Mouse (Mus musculus) forebrain, postnatal 0 days (tissue): ENCODE data around the gene Dgki. TPM values are rescaled to one million over a fixed set of nuclear protein-coding genes. Genes with fewer than 3 reads are reported as not detected.

Experiments used
- ATAC-seq: fragments of 200-750 bp; cut with Nextera tagmentation; 2 replicates; pipeline ENCODE4 v1.8.0; 2017; ENCODE audit warnings: mild to moderate bottlenecking, moderate library complexity
- DNase-seq: peaks from one replicate; pipeline ENCODE4 v3.0.0-alpha.2; 2015
- H3K27ac ChIP-seq: fragments of 300-500 bp; sonication (generic); 2 replicates; pipeline ENCODE4 v1.5.1; 2014; ENCODE audit warnings: low read depth, mild to moderate bottlenecking, antibody characterized with exemption, low read length, moderate library complexity, mixed read lengths
- H3K27me3 ChIP-seq: fragments of 300-500 bp; sonication (generic); 2 replicates; pipeline ENCODE4 v1.6.1; 2014; ENCODE audit warnings: mild to moderate bottlenecking, low read length, mixed read lengths; ENCODE audit not compliant: insufficient read depth
- H3K36me3 ChIP-seq: fragments of 300-500 bp; sonication (generic); 2 replicates; pipeline ENCODE4 v1.6.1; 2014; ENCODE audit warnings: mild to moderate bottlenecking, moderate library complexity; ENCODE audit not compliant: insufficient read depth
- H3K4me1 ChIP-seq: fragments of 300-500 bp; sonication (generic); 2 replicates; pipeline ENCODE4 v1.6.1; 2014; ENCODE audit warnings: antibody characterized with exemption; ENCODE audit not compliant: insufficient read depth
- H3K4me2 ChIP-seq: fragments of 300-500 bp; sonication (generic); 2 replicates; pipeline ENCODE4 v1.6.1; 2014; ENCODE audit warnings: low read depth, mild to moderate bottlenecking, moderate library complexity
- H3K4me3 ChIP-seq: fragments of 300-500 bp; sonication (generic); 2 replicates; pipeline ENCODE4 v1.5.1; 2014; ENCODE audit warnings: low read depth, low read length, mixed read lengths
- H3K9ac ChIP-seq: fragments of 300-500 bp; sonication (generic); 2 replicates; pipeline ENCODE4 v1.6.1; 2014; ENCODE audit warnings: mild to moderate bottlenecking
- H3K9me3 ChIP-seq: fragments of 300-500 bp; sonication (generic); 2 replicates; pipeline ENCODE4 v1.6.1; 2016; ENCODE audit warnings: low read length
- CTCF ChIP-seq: sonication (generic); IDR thresholded peaks from 2 replicates; pipeline ENCODE4 v1.5.1; 2016; ENCODE audit warnings: antibody characterized with exemption, control low read depth, low read depth
- WGBS: fragments of 180-500 bp; shearing (Covaris S2); extraction: QIAGEN DNeasy Blood & Tissue Kit; methylation state at CpG from one replicate; pipeline ENCODE4 v1.1.7; 2014; 5-methylcytosine and 5-hydroxymethylcytosine counted together
- polyA plus RNA-seq: library from polyadenylated mRNA; unstranded; fragments of >200 nt; fragmentation: Nextera tagmentation; extraction: Ambion mirVana; gene quantifications from 2 replicates; pipeline ENCODE4 v1.2.1, GENCODE M21; 2015
- total RNA-seq: library from RNA; depleted of rRNA; stranded (reverse); fragments of >200 nt; gene quantifications from 2 replicates; pipeline ENCODE4 v1.2.3, GENCODE M21; 2014

Dgki gene
- total and polyA plus RNA-seq, 2 experiments from 2014 or later = 5.5 to 34.0 TPM

DNA sequence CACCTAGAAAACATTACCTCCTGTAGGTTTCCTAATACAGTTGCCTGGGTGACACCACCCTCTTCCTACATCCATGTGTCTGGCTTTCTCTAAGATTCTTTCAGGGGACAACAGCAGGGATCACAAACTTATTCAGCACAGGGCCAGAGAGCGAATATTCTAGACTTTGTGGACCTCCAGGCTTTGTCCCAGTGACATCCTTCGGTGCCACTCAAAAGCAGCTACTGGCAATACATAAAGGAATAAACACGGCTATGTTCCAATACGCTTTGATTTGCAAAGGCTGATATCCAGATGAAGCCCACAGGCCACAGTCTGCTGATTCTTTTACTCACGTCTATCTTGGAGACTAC is 57.2 kb downstream of the Dgki start:
- no peaks in the 10 kb centered on the region for H3K9me3 ChIP-seq
- no peak overlapping the region for H3K4me2 ChIP-seq
- peak overlapping the region; percentile 42; the same call in 1 of the 2 replicates for H3K27ac ChIP-seq
- peak; percentile 19 for DNase-seq
- peak; percentile 6; the same call in 1 of the 2 replicates for ATAC-seq
- peaks cover 18% of the 10 kb centered on the region for H3K4me1 ChIP-seq
- no peaks in the 10 kb centered on the region for H3K27me3 ChIP-seq
- H3K9ac ChIP-seq = no peak overlapping the region
- no peak for TF ChIP-seq CTCF
- no peaks in the 10 kb centered on the region for H3K36me3 ChIP-seq
- no peak overlapping the region for H3K4me3 ChIP-seq
- 40% methylated on average over 5 of the region's 5 CpGs for WGBS

DNA sequence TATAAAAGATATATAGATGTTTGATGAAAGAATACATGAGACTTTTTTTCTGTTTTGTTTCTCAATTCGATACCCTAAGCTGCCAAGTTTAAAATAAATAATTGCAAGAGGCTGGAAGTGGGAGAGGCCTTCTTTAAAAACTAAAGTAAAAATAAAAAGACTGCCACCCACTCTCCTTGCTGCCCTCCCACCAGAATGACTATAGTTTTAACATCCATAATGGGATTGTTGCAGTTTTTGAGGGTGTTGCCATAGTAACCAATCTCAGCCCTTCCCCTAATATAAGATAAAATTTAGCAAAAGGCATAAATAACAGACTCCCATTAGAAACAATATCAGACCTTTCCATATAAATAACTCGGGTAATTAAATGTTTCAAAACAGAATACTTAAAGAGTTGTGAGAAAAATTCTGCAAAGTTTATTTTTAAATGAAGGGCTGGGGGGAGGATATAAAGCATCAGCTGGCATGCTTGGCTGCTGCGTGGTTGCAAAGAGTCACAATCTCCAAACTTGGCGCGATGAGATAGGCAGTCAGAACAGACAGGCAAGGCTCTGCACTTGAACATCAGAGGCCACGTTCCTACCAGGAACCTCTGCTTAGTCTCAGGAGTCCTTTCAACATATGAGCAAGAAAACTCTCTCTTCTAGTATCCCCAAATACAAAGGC is 57.8 kb downstream of the Dgki start:
- Histone ChIP-seq H3K9ac (no peak overlapping the region), H3K9me3 (no peaks in the 10 kb centered on the region), H3K4me1 (peaks cover 18% of the 10 kb centered on the region), H3K4me2 (no peak overlapping the region), H3K27ac (peak overlapping the region; percentile 35; the same call in 1 of the 2 replicates), H3K36me3 (no peaks in the 10 kb centered on the region), H3K27me3 (no peaks in the 10 kb centered on the region), H3K4me3 (no peak overlapping the region)
- DNase-seq = peak; percentile 57
- peak; percentile 71 for ATAC-seq
- 38% methylated on average over 6 of the region's 6 CpGs for WGBS
- TF ChIP-seq CTCF = no peak

DNA sequence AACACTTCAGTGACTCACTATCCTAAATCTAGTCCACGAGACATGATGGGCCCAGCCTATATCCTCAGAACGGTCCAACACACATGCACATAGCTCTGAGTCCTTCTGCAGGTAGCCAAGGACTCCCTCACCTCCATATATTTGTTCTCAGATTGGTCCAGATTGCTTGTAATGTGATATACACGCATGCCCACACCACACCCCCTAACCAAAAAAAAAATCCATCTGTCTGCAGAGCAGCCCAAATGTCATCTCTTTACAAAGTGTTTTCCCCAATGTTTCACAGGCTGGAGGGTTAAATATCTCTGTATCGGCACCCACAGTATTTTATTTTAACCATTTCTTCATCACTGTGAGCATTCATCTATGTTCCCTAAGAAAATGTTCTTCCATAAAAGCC is 58.5 kb downstream of the Dgki start:
- H3K27me3 ChIP-seq = no peaks in the 10 kb centered on the region
- H3K4me1 ChIP-seq = peaks cover 18% of the 10 kb centered on the region
- H3K36me3 ChIP-seq = no peaks in the 10 kb centered on the region
- 67% methylated on average over 4 of the region's 4 CpGs for WGBS
- ATAC-seq = peak; percentile 40
- no peaks in the 10 kb centered on the region for H3K9me3 ChIP-seq
- H3K27ac ChIP-seq = peak overlapping the region; percentile 72
- no peak overlapping the region for H3K4me3 ChIP-seq
- DNase-seq = peak; percentile 63
- H3K4me2 ChIP-seq = no peak overlapping the region
- no peak overlapping the region for H3K9ac ChIP-seq
- TF ChIP-seq CTCF = no peak

DNA sequence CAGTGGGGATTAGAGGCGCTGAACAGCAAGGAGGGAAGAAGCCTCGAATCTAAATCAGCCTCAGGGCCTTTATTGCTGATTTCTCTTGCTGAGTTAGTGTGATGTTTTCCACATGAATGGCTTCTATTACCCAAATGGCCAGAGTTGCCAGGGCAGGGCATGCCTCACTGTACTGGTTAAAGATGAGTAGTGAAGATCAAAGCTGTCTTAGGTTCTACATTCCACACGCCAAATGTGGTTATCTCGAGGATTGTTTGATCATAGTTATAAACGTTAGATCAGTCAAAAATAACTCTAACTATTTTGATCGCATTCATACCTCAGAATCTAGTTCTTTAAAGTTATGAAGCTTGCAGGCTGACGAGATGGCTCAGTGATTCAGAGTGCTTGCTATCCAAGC is 59.8 kb downstream of the Dgki start:
- no peaks in the 10 kb centered on the region for H3K9me3 ChIP-seq
- no peak for TF ChIP-seq CTCF
- 76% methylated on average over 7 of the region's 7 CpGs for WGBS
- H3K4me2 ChIP-seq = no peak overlapping the region
- no peak overlapping the region for H3K4me3 ChIP-seq
- no peak for DNase-seq
- ATAC-seq = no peak
- H3K27me3 ChIP-seq = no peaks in the 10 kb centered on the region
- H3K4me1 ChIP-seq = peaks cover 10% of the 10 kb centered on the region
- H3K27ac ChIP-seq = no peak overlapping the region
- H3K9ac ChIP-seq = no peak overlapping the region
- no peaks in the 10 kb centered on the region for H3K36me3 ChIP-seq

DNA sequence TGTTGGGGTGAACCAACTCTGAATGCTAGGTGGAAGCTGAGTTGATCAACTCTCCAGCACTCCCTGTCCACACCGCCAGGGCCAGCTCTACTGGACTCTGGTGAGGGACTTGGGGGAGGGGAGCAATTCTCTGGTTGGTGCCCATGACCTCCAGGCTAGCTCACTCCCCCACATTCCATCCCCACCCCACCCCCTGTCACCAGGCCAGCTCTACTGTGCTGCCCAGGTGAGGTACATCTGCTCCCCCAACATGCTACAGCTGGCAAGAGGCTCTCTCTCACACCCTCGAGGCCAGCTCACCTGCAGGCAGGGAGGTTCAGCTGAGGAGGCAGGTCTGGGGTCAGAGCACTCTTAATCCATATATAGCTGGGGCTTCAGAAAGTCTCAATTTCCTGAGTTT is 63.1 kb downstream of the Dgki start:
- WGBS = 70% methylated on average over 2 of the region's 2 CpGs
- no peak overlapping the region for H3K4me2 ChIP-seq
- no peaks in the 10 kb centered on the region for H3K9me3 ChIP-seq
- H3K9ac ChIP-seq = no peak overlapping the region
- H3K4me3 ChIP-seq = no peak overlapping the region
- ATAC-seq = no peak
- no peak for DNase-seq
- no peak overlapping the region for H3K27ac ChIP-seq
- TF ChIP-seq CTCF = no peak
- H3K36me3 ChIP-seq = no peaks in the 10 kb centered on the region
- no peaks in the 10 kb centered on the region for H3K4me1 ChIP-seq
- H3K27me3 ChIP-seq = no peaks in the 10 kb centered on the region

DNA sequence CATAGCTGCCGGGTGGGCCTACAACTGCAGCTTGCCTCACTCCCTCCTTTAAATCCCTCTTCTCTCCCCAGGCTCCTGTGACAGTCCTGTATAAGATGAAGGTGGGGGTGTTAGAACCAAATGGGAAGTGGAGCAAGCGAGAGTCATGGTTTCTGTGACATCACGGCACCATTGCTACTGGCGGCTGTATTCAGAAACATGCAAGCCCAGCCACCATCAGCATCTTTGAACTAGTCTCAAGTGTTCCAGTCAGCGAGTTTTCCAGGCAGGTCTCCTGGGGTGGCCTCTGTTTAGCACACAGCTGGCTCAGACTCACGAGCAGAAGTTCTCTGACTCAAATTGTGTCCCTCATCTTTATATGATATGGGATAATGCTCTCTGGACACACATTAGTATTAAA is 68.8 kb downstream of the Dgki start:
- Histone ChIP-seq H3K36me3 (no peaks in the 10 kb centered on the region), H3K27ac (no peak overlapping the region), H3K4me2 (no peak overlapping the region), H3K27me3 (no peaks in the 10 kb centered on the region), H3K4me1 (no peaks in the 10 kb centered on the region; the same call in 1 of the 2 replicates), H3K9me3 (no peaks in the 10 kb centered on the region), H3K9ac (no peak overlapping the region), H3K4me3 (no peak overlapping the region)
- 64% methylated on average over 6 of the region's 6 CpGs for WGBS
- no peak for DNase-seq
- no peak for TF ChIP-seq CTCF
- ATAC-seq = no peak

DNA sequence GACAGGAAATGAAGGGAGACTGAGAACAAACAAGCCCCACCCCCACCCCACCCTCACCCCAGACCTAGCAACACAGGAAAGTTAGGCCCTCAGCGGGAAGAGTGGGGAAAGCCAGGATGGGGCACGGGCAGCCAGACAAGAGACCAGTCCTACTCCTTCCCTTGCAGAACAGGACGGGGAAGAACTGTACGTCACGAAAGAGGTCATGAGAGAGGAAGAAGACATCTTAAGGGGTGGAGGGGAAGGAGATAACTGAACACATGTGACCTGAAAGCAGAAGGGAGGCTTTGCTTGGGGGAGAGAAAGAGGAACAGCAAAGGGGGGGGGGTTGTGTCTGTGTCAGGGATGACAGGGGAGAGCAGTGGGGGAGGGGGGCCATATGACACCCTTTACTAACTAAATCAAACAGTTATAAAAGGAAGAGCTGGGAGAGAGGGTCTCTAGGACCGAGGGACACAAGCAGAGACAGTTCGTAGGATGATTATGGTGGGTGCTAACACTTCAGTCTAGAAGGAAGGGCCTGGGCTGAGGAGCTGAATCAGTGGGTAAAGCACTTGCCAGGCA is 77.0 kb downstream of the Dgki start:
- DNase-seq (no peak), ATAC-seq (no peak)
- H3K4me2 ChIP-seq = no peak overlapping the region
- 72% methylated on average over 7 of the region's 7 CpGs for WGBS
- H3K4me3 ChIP-seq = no peak overlapping the region
- TF ChIP-seq CTCF = no peak
- H3K36me3 ChIP-seq = no peaks in the 10 kb centered on the region
- H3K27ac ChIP-seq = no peak overlapping the region
- H3K9me3 ChIP-seq = no peaks in the 10 kb centered on the region
- no peak overlapping the region for H3K9ac ChIP-seq
- H3K27me3 ChIP-seq = no peaks in the 10 kb centered on the region
- peaks cover 12% of the 10 kb centered on the region for H3K4me1 ChIP-seq
